Mouse (Mus musculus) mouse trophoblast stem cell (cell line): Measurements from ENCODE around the gene H2al1a.
"Not testable (repeated sequence)": the region's sequence is repeated elsewhere in the genome, so short reads cannot be mapped to it uniquely, and the experiment has no call there.

Experiments
- in situ Hi-C, 2 experiments: fragments of 300-500 bp; cut with MseI, MboI; formaldehyde crosslinking; loops; 2 replicates in 1 of 2; 3 replicates in 1 of 2; pipeline ENCODE4 v1.15.1; 2025

Gene H2al1a

GRCm38 (mm10) chrX:11327522-11327921, 28.5 kb downstream of the H2al1a start, which contains the start of gene H2al1j:
Gene H2al1j, plus strand, starts transcription at chrX:11327822.
- in situ Hi-C loops: not testable (repeated sequence)

DNA sequence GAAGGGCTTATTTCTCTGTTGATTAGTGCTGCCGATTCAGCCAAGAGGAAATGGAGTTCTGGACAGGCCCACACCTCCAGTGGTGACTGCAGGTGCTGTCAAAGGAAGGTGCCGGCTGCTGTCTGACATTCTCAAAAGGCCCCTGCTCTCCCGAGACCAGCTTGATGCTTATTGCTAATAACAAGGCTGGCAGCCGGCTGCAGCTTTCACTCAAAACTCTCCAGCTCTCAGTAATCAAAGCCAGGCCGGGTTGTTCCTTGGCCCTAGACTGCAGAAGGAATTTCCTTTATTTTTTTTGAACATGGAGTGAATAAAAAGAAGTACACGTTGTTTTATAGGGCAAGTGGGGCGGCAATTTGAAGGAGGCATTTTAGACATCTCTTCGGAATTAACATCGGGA, 46.7 kb downstream of the H2al1a start:
- in situ Hi-C loops: no loop called here

DNA sequence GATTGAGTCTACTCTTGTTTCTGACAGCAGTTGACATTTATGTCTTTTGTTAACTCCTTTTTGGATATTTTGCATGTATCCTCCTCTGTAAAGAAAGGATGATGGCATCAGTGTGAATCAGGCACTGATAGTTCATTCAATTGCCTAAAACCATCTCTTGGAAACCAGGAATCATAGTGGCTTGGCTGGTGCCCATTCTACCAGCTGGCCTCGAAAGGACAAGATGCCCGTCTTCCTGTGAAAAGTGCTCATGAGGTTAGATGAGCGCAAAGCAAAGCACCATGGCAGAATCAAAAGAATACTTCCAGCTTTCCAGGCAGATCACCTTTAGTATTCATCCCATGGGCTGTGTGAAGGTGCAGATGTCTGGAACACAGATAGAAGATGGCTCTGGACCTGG, 47.7 kb downstream of the H2al1a start:
- in situ Hi-C loops: no loop called here
